Mouse (Mus musculus): ENCODE measurements around the gene Muc13.

The Muc13 gene

DNA sequence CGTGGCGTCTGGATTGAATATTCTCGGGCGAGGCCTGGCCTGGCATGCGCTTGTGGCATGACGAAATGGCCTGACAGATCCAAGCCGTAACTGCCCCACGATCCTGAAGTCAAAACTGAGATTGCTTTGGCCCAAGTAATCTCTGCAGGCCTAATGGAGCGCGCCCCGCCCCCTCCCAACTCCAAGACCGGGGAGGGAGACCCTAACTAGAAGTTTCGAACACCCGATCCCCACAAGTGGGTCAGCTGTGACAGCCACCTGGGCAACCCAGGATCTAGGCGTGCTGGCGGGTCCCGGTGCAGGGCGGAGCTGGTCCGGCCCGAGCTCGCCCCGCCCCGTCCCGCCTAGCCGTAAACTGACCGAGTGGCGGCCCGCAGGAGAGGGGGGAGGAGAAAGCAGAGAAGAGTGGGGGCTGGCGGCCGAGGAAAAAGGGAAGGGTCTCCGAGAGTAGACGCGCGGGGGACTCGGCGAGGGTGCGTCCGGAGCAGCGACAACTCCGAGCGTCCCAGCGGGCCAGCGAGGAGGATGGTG lies 35.5 kb downstream of the Muc13 start, which contains the start of gene Itgb5:
Gene Itgb5 (plus strand): TSS at position 365 of the 531 bp plus-strand sequence.
- DNase-seq, result peak; percentile 37

DNA sequence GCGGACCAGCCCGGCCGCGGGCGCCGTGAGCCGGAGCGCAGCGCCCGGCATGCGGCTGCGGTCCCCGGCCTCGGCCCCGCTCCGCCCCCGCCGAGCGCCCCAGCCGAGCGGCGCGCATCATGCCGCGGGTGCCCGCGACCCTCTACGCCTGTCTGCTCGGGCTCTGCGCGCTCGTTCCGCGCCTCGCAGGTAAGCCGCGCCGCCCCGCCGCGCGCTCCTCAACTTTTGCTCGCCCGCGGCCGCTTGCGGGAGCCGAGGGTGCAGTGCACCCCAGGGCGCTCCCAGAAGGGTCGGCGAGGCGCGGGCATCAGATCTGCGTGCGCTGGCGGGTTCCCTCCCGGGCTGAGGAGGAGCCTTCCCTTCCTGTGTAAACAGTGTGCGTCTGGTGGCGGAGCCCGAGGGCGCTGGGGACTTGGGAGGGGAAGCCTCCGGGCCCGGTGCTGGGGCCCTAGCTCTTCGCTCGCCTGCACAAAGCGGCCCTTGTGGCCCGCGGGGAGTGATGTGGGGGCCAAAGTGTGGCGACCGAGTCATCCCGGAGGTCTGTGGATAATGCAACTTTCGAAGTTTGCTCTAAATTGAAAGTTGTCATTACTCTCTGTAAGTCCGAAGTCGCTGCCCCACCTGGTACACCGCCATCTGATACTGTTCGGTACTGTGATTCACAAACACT lies 36.1 kb downstream of the Muc13 start:
- peak; percentile 29 for DNase-seq

DNA sequence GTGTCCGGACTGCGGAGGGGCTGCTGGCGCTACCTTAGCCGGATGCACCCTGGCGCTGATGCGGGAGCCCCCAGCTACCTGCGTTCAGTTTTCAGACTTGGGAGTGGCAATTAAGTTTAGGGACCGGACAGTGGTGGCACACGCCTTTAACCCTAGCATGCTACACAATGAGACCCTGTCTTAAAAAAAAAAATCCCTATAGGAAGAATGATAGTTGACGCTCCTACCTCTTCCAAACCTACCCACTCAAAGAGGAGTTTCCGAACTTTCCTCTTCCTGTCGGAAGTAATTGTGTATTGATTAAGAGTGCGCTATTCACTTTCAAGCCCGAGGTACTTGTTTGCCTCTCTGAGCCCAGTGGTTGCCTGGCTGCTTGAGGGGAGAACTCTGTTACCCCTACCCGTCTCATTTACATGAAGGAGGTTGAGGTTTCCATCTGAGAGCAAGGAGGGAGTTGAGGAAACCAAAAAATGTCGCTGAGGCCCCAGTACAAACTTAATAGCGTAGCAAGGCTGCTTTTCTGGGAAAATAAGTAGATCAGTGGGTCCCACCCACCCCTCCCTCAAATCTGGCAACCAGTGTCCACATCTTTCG lies 36.8 kb downstream of the Muc13 start:
- DNase-seq, result no peak

- DNase-seq, result no peak
Measured at GRCm38 (mm10) chr16:33832057-33832456, 38.2 kb downstream of the Muc13 start.

DNA sequence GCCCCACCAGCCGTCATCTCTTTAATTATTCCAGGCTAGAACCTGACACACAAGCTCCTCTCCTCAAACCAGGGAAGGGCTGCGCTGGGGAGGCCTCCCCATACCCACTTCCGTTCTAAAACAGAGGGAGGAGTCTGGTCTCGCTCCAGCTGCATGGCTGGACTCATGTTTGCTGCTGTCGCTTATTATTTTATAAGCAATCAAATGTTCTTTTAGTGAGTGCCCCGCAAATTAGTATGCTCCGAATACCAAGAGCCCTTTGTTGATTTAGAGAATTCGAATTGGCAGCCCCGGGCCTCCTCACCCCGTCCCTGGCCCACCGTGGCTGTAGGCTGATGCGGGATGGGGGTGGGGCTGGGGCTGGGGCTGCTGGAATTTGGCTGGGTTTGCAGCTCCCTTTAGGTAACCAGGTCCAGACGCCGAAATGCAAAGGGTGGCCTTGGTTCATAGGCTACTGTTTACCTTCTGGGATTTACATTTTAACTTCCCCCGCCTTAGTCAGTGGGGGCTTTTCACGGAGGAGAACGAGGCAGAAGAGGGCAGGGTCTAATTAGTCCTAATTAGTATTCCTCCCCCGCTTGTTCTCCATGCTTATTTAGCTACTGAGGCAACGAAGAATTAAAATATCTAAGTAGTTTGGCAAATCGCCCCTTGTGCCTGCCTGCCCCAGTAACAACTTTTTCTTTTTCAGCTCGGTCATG lies 39.0 kb downstream of the Muc13 start:
- no peak for DNase-seq

DNA sequence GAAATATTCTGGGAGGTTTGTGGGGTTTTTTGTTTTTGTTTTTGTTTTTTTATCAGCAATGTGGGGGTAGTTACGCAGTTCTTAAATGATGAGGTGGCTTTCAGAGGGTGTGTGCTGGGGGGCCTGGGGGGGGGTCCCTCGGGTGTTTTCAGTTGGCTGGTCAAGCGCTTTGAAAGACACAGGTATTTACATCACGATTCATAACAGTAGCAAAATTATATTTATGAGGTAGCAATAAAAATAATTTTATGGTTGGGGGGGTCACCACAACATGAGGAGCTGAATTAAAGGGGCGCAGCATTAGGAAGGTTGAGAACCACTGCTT lies 39.6 kb downstream of the Muc13 start:
- no peak for DNase-seq

- peak; percentile 33 for DNase-seq
Measured at GRCm38 (mm10) chr16:33833781-33834482, 40.1 kb downstream of the Muc13 start.

DNA sequence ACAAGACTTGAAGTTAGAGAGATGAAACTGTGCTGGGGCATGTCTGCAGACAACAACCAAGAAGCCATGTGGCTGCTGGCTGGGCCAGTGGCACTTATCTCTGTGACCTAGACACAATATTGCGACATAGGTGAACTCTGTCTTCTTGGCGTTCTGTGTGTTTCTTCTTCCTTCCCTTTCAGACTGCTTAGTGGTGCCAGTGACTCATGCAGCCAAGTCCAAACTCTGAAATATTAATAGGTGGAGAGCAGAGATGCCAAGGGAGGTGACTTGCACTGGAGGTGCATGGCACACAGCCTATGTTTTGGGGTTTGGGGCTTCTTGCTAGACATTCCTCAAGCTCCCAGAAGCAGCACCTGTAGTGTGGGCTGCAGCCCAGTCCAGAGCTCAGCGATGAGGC lies 42.8 kb downstream of the Muc13 start:
- DNase-seq, result no peak

GRCm38 (mm10) chr16:33837191-33837590 lies 43.4 kb downstream of the Muc13 start:
- DNase-seq, result no peak

DNA sequence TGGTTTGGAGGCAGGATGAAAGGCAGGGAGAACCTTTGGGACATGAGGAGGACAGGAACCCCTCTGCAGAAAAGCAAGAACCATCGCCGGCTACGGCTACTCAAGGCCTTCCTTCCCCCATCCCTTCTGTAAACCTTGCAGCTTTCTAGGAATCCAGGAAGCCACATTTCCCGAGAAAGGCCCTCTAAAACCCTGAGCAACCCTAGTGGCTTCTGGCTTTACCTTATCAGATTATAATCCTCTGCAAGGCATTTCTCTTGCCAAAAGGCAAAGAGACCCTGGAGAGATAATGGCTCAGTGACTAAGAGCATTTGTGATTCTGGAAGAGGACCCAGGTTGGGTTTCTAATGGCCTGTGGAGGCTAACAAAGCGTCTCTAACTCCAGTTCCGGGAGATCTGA lies 46.8 kb downstream of the Muc13 start:
- DNase-seq, result no peak

DNA sequence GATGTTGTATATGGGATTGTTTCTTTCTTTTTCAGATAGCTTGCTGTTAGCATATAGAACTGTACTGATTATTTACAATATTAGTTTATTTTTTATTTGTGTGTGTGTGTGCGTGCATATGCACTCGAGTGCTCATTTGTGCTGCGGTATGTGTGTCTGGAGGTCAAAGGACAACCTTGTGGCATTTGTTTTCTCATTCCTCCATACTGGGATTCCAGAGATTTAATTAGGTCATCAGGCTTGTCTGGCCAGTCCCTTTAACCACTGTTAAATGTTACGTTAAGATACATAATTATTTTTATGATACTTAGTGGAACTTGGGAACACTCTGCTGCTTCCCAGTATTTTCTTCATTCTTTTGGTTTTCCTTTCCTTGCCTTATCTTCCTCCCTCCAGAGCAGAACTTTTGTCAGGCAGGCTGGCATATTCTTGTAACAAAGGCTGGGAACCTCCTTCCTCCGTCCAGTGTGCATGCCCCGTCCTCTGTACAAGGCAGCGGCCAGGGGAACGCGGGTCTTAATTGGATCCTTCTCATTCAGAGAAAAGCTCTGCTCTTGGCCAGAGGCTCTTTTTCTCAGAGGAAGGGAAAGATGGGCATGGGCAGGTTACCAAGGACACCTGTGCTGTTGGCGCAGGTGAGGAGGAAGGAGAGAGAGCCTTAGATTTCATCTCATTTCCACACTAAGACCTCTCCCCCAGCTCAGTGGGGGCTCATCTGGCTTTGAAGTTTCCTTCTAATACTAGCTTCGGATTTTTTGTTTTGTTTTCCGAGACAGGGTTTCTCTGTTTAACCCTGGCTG lies 48.4 kb downstream of the Muc13 start:
- no peak for DNase-seq

GRCm38 (mm10) chr16:33844150-33844611 lies 50.3 kb downstream of the Muc13 start:
- DNase-seq, result no peak

GRCm38 (mm10) chr16:33844866-33845265 lies 51.0 kb downstream of the Muc13 start:
- DNase-seq, result no peak

- no peak for DNase-seq
Measured at GRCm38 (mm10) chr16:33853271-33853670, 59.4 kb downstream of the Muc13 start.

GRCm38 (mm10) chr16:33858766-33859165 lies 64.9 kb downstream of the Muc13 start:
- DNase-seq, result no peak

GRCm38 (mm10) chr16:33859380-33859779 lies 65.5 kb downstream of the Muc13 start:
- no peak for DNase-seq

GRCm38 (mm10) chr16:33859988-33860700 lies 66.3 kb downstream of the Muc13 start:
- peak; percentile 76 for DNase-seq

DNA sequence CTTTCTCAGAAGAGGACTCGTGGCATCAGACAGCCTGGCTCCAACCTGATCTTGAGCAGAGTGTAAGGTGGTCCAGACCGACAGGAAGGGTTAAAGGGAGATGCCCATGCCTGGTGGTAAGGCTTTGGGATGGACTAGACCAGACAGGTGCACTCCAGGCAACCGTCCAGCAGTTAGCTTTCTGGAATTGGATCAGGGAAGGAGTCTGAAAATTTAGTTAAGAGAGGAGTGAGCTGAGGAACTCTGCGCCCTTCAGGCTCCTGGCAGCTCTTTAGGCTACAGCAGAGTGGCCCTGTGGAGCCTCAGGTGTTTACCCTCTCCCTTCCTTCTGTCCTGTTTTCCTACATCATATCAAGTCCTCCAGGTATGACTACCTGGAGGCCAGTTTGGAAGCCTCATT lies 68.6 kb downstream of the Muc13 start:
- no peak for DNase-seq

GRCm38 (mm10) chr16:33863208-33863751 lies 69.4 kb downstream of the Muc13 start:
- no peak for DNase-seq

All from right cerebral cortex, postnatal 14 days (tissue).